Mouse (Mus musculus): Measurements from ENCODE around the gene Rhobtb3.
"Not testable (repeated sequence)": the region's sequence is repeated elsewhere in the genome, so short reads cannot be mapped to it uniquely, and the experiment has no call there.

The Rhobtb3 gene

DNA sequence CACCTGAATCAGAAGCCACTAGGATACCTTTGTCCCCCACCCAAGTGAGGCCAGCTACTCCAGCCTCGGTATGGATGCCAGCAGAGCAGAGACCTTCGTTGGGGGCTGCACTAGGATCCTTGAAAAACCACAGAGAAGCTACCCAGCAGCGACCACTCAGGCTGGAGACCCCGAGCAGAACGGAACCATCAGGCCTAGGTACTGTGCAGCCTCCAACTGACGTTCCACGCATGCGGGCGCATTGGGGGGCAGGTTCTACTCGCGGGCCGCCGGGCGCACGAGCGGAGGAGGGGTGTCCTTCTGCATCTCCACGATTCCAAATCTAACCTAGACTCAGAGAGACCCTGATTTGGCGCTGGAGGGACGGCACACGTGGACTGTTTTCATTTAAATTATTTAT is 13.7 kb downstream of the Rhobtb3 start:
- DNase-seq (ENCODE audit: extremely low spot score, low read depth, low spot score), result no peak

DNA sequence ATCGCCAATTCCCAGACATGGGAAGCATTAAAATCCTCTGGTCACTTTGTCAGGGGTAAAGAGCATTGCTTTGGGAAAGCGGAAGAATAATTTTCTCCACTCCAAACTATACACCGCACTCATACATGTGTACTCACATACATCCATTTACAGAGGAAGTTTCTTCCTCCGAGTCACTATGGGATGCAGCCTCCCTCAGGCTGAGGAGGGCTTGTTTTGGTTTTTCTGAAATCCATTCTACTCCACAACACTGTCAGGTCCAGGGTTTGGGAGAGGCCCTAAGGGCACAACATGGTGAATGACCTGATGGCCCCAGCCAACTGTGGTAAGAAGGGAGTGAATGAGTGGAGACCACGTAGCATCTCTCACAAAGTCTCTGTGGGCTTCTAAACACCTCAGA is 14.7 kb downstream of the Rhobtb3 start:
- DNase-seq (ENCODE audit: extremely low spot score, low read depth, low spot score), result not testable (repeated sequence)

DNA sequence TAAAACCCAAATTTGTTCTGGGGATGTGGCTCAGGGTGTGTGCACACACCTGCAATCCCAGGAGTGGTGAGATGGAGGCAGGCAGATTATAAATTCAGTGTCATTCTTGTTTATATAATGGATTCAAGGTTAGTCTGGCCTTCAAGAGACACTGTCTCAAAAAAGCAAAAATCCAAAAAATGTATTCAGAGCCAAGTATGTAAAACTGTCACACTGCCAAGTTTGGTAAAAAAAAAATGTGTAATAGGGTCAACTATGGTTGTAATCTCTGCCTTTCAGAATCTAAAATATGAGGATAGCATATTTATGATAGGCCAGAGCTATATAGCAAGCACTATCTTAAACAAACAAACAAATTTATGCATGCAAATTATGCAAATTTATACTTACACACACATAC is 15.8 kb downstream of the Rhobtb3 start:
- DNase-seq (ENCODE audit: extremely low spot score, low read depth, low spot score), result no peak

DNA sequence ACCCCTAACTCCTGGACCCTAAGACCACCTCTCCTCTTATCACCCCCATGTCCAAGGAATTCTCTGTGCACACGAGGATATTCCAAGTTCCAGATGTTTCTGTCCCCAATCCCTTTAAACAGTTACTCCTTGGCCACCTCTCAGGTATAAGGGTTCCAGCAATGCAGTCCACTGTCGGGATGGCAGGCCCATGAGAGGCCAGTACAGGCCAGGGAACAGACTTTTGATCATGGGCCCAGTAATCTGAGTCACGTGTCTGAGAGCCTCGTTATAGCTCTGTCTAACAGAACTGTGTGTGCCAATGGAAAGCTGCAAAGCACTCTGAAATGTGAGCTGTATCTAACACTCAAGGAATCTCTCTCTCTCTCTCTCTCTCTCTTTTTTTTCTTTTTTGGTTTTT is 29.6 kb downstream of the Rhobtb3 start:
- no peak for DNase-seq (ENCODE audit: extremely low spot score, low read depth, low spot score)

DNA sequence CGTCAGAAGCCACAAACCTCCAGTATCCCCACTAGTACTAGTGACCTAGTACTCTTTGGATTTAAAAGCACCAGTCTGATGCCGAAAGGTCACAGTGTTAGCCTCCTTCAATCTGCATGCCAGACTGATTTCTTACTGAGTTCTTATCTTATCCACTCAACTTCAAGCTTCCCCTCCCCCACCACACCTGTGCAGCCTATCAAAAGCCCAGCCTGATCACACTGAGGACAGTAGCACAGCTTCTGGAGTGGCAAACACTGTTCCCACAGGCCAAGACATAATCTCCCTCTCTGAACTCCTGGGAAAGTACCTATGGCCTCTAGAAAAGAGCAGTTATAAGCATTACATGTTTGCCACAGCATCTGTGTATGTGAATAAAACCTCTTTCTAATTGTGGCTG is 35.5 kb downstream of the Rhobtb3 start:
- DNase-seq (ENCODE audit: extremely low spot score, low read depth, low spot score), result no peak

DNA sequence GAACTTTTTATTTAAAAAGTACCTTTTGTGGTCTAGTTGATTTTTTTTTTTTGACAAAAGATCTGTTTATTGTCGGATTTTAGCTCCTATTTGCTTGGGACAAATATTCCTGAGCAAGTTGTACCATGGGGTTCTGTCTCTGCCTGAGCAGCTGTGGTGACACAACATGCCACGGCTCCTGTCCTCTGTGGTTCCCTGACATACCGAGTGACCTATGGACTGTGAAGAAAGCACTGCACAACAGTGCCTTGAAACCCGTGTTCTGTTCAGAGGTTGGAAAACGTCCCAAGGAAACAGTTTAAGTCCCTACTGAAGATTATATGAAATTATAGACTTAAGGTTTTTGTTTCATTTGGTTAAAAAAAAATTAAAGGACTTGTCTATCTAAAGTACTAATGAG is 36.6 kb downstream of the Rhobtb3 start:
- no peak for DNase-seq (ENCODE audit: extremely low spot score, low read depth, low spot score)

DNA sequence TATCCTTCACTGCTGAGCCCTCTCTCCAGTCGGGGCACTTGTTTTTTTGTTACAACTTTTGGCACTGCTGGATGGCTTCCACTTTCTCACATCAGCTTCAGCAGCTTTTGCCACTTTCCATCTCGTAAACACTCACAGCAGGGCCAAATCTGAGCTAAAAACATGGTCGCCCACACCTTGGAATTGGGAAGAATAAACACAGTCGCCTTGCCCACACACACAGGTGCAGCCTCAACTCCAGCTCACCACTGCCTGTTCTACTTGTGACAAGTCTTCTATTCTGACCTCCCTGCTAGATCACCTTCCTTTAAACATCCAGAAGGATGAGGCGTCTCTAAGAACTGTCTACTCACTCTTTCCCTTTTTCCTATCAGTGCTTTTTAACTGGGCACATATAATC is 39.1 kb downstream of the Rhobtb3 start:
- DNase-seq (ENCODE audit: extremely low spot score, low read depth, low spot score), result no peak

DNA sequence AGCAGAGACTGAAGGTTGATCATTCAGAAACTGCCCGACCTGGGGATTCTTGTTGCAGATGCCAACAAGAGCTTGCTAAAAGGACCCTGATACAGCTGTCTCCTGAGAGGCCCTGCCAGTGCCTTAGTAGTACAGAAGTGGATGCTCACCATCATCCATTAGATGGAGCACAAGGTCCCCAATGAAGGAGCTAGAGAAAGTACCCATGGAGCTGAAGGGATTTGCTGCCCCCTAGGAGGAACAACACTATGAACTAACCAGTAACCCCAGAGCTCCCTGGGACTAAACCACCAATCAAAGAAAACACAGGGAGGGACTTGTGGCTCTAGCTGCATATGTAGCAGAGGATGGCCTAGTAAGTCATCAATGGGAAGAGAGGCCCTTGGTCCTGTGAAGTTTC is 42.8 kb downstream of the Rhobtb3 start:
- not testable (repeated sequence) for DNase-seq (ENCODE audit: extremely low spot score, low read depth, low spot score)

DNA sequence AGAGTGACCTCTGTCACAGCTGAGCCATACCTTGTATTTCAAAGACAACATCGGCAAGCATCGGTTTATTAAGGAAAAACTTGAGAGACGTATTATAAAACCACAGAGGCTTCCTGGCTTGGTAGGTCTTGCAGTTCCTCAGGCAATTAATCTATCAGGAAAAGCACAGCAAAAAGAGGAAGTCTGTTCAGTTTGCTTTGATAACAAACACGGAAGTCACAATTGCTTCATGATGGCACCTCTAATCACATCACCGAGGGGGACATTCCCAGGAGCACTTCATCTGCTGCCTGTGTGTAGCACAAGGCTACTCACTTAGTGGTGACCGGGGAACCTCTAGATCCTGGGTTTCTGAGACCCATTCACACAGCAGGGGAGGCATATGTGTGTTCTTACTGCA is 50.8 kb downstream of the Rhobtb3 start:
- DNase-seq (ENCODE audit: extremely low spot score, low read depth, low spot score), result no peak

DNA sequence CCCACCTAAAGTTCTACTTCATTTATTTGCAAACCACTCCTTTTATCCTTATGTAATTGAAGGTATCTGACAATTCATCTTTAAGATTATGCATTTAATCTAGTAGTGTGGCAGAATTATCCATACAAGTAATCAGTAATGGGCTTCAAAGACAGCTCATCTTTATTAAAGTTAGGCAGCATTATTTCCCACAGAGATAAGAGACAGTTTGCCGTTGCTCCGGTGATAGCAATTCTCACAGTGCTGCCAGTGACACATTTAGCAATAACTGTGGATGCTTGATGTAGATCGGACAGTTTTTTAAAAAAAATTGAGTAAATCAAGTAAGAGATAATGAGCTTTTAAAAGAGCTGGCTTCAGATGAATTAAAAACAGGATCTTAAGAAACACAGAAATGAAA is 51.4 kb downstream of the Rhobtb3 start:
- DNase-seq (ENCODE audit: extremely low spot score, low read depth, low spot score), result no peak

DNA sequence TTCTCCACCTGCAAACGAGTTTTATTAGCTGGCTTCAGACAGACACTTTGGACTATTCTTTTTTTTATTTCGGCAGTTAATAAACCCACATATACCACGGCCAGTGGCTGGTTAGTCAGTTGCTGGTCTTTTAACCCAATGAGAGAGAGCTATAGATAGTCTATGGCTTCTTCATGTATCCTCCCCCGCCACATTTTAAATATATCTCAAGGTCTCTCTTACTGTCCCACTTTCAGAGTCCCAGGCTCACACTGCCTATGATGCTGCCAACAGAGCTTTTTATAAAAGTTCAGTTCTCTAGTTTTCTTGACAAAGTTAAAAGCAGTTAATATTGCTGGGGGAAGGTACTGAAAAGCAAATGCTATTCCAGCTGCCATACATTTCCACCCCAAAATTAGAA is 51.9 kb downstream of the Rhobtb3 start:
- no peak for DNase-seq (ENCODE audit: extremely low spot score, low read depth, low spot score)

DNA sequence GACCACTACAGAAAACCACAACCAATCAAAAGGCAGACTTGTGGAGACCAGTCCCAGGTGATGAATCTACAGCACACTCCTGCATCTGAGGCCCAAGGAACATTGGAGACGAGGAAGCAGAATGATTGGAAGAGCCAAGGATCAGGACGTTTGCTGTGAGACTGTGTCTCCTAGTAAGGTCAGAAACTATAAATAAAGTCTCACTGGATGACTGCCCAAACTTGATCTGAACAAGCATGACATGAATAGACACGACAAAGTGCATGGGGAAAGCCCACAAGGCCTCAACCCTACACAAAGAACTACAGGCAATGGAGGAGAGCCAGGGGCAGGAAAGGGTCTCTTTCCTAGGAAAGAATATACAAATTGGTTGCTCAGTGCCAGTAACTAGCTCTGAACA is 59.9 kb downstream of the Rhobtb3 start:
- no peak for DNase-seq (ENCODE audit: extremely low spot score, low read depth, low spot score)

DNA sequence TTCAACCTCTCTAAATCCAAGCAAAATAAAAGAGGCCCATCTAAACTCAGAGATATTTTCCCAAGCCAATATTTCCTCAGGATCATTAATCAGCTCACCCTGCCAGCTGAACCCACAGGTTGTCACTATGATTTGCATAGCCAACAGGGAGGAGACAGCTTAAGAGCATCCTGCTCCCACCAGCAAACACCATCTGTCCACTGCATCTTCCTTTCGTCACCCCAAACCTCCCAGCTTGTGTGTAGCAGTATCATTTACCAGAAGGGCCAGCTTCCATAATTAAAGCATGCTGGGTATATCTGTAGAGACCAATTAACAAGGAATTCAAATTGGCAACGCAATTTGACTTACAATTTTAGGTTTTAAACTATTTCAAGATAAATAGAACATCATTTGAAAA is 63.2 kb downstream of the Rhobtb3 start:
- DNase-seq (ENCODE audit: extremely low spot score, low read depth, low spot score), result no peak

DNA sequence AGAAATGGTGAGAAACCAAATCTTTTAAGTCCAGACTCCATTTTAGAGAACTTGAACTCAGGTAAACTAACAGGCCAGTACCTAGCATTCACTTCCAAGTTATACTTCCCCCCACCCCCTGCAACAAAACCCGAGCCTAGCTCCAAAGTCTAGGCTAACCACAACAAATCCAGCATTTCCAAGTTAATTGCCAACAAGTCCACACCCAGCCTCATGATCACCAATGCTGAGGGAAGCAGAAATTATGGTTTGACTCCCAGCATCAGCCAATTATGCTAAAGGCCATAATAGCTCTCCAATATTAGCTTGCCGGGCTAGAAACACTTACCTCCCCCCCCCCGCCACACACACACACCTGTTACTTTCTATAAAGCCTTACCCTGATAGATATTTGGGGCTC is 64.0 kb downstream of the Rhobtb3 start:
- no peak for DNase-seq (ENCODE audit: extremely low spot score, low read depth, low spot score)

DNA sequence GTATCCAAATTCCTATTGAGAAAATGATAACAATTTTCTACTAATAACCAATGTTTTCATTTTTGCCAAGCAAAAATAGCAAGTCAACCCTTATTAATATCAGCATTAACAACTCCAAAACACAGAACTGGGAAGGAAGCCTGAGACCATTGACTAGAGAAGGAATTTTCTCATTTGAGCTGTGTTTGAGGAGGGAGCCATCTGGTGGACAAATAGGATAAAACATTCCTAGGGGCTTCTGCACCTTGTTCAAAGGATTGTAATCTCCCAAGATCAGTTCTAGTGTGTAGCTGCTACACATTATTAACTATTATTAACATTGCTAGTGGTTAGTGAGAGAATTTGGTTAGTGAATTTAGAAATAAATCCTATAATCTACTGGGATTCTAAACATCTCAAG is 65.8 kb downstream of the Rhobtb3 start:
- DNase-seq (ENCODE audit: extremely low spot score, low read depth, low spot score), result peak; percentile 39

DNA sequence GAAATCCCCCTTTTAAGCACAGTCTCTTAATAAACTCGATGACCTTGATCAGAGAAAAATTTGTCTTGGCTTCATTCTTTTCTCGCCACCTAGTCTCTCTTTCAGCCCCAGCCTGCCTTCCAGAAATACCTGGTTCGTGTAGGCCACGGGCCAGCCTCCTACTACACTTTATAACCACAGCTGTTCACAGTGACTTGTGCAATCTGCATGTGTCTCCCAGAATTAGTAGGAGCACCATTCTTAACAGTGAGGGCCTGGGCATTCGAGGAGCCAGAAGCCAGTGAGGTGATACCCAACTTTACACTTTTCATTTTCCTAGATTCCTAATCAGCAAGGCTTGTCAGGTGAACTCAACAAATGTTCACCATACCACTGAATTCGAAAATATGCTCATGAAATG is 67.1 kb downstream of the Rhobtb3 start:
- no peak for DNase-seq (ENCODE audit: extremely low spot score, low read depth, low spot score)

DNA sequence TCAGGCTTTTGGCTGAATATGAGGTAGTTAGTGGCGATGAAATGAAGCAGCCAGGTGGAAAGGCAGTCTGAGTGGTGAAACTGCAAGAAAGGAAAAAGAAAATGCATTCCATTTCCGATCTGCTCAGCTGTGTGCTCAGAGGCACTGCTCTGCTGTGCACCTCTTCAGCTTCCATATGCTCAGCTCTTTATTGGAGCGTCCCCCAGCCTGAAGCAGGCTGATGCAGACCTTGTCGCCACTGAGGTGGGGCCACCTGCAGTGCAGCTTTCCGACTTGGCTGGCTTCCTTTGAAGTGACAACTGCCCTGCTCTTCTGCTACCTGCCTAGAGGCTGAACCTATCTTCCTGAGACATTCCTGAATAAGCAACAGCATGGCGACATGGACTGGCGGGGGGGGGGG is 67.5 kb downstream of the Rhobtb3 start:
- not testable (repeated sequence) for DNase-seq (ENCODE audit: extremely low spot score, low read depth, low spot score)

DNA sequence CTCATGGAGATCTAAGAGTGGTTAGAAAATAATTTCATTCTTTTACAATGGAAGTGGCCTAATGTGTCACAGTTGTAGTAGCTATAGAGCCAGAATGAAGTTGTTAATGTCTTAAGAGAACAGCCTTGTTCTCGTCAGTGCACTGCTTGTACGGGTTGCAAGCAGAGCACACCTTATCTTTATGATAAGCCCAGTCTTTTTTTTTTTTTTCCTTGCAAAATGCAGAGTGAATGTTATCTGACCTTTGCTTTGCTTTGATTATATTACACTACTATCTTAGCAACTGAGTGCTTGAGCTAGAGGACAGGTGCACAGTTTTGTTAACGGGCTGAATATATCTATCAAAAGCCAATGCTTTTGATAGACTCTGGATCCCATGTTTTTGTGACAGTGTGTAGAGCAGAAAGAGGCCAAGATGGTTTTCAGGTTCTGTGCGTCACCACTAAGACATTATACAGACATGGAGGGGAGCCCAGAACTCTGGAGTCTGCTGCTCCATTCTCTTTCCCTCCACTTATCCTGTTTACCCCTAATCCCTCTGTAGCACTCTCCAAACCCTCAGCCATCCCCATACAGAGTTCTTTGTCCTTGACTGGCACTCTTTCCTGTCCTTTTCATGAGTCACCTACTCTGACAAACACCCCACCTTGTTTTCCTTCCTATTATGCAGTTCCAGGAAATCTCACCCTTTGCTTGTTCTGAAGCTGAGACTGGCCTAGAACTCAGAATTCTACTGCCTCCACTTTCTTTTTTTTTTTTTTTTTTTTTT is 68.9 kb downstream of the Rhobtb3 start:
- no peak for DNase-seq (ENCODE audit: extremely low spot score, low read depth, low spot score)

DNA sequence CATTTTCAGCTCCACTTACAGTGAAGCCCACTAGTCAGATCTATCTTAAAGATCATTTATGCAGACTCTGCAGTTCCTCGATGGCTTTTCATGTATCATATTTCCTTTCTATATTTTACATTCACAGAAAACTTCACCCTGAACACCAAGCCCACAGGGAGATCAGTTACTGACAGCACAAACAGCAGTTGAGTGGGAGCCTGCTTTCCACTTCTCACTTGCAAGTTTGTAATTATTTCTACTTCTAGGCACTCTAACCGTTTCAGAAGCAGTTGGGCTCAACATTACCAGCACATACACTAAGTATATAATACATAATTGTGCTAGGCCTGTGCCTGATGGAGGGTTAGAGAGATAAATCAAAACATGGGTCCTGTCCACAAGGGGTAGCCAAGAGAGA is 75.8 kb downstream of the Rhobtb3 start:
- DNase-seq (ENCODE audit: extremely low spot score, low read depth, low spot score), result no peak

DNA sequence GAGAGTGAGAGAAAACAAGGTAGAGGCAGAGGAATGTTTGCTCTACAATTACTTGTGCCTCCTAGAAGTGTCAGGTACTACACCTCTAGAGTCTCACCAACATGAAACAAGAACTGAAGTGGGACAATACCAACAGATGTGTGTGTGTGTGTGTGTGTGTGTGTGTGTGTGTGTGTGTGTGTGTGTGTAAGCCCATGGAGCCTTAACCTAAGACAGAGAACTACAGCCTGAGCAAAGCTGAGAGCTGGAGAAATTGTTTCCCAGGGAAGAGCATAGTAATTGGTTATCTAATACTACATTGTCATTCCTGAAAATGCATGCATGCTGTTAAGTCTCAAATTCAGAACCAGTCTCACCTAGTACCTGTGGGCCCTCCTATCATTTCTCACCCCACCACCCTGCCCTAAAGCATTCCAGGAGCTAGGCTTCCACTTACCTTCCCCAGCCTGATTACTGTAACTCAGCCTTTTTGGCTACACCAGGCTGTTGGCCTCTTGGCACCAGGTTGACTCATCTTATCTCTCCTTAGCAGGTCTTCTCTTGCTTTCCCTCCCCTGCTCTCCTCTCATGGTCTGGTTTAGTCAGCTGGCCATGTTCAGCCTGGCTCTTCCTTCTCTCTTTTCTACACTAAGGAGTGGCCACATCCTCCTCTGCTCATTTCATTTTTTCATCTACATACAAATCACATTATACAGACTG is 78.1 kb downstream of the Rhobtb3 start:
- no peak for DNase-seq (ENCODE audit: extremely low spot score, low read depth, low spot score)

DNA sequence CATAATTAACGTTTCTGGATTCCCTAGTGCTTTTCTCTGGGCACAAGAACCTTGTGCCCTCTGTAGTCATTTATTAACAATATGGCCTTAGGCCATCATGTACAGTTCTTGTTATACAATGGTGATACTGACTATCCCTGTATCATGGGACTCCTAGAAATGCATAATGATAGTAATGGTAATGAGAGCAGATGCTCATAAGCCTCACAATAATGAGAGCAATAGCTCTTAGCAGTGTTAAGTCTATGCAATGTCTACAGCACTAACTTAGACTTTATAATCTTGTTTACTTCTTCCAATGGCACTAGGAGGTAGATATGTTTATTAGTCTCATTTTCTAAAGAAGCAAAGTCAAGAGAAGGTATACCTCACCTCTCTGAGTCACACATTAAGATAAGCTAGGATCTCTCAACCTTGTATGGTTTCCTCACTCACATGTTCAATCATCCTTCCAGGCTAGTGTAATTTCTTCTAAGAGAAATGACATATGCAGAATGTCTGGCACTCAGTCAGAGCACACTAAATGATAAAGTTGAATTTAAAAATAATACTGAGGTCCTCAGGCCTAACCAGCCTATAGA is 84.4 kb downstream of the Rhobtb3 start:
- no peak for DNase-seq (ENCODE audit: extremely low spot score, low read depth, low spot score)

DNA sequence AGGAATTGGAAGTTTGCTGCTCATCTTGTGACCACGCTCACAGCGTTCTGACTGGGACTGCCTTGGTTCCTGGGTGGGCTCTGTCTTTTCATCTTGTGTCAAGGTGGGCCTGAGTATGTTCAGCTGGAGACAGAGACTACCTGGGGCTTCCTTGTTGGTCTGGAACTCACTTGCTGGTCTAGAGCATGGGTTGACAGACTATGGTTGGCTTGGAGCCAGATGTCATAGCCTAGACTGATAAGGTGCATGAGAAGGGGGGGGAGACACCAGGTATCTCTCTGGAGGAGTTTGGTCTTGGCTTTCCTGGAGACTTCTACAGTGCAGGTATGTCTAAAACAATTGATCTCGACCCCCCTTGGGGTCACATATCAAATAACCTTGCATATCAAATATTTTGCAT is 90.6 kb downstream of the Rhobtb3 start:
- DNase-seq (ENCODE audit: extremely low spot score, low read depth, low spot score), result no peak
